Mouse (Mus musculus): ENCODE data around the gene Hps6. TPM values are rescaled to one million over a fixed set of nuclear protein-coding genes. Genes with fewer than 3 reads are reported as not detected.

The Hps6 gene
- polyA plus RNA-seq, 1 experiment from 2014 or later, result 4.1 TPM

GRCm38 (mm10) chr19:45997365-45997764 is 5.9 kb upstream of the Hps6 start:
- ATAC-seq (ENCODE audit: insufficient number of reproducible peaks, insufficient read depth, low FRiP score, low read depth), result 0 out of 2 replicates have a peak, but pooled peaks have one; percentile 9
- Histone ChIP-seq H3K9me3 (ENCODE audit: control insufficient read depth, low read depth, low read length) (no peaks in the 10 kb centered on the region; the same call in 1 of the 2 replicates), H3K4me2 (replicated peaks; ENCODE audit: low read depth, low read length) (peak overlapping the region; percentile 61), H3K27me3 (ENCODE audit: control insufficient read depth, insufficient read depth, low read length) (no peaks in the 10 kb centered on the region), H3K36me3 (ENCODE audit: control insufficient read depth, insufficient read depth, low read length) (no peaks in the 10 kb centered on the region), H3K4me1 (ENCODE audit: control insufficient read depth, insufficient read depth, low read length) (no peaks in the 10 kb centered on the region), H3K27ac (ENCODE audit: low read length) (no peak overlapping the region; the same call in 1 of the 2 replicates), H3K4me3 (ENCODE audit: low read depth, low read length) (peak overlapping the region; percentile 66), H3K9ac (replicated peaks; ENCODE audit: low read depth, low read length) (peak overlapping the region; percentile 82; the same call in 1 of the 2 replicates)
- WGBS, result 58% methylated on average over 5 of the region's 5 CpGs

GRCm38 (mm10) chr19:45997785-45998693 is 5.3 kb upstream of the Hps6 start, which contains the start of gene Armh3:
Gene Armh3, minus strand, starts transcription at chr19:45998488.
- ATAC-seq (ENCODE audit: insufficient number of reproducible peaks, insufficient read depth, low FRiP score, low read depth), result peak; percentile 92
- H3K4me2 ChIP-seq (replicated peaks; ENCODE audit: low read depth, low read length), result peak within 1 kb of the TSS; percentile 61
- no peaks in the 10 kb centered on the region for H3K27me3 ChIP-seq (ENCODE audit: control insufficient read depth, insufficient read depth, low read length)

GRCm38 (mm10) chr19:45998694-45999217 is 4.6 kb upstream of the Hps6 start:
- Histone ChIP-seq H3K9ac (replicated peaks; ENCODE audit: low read depth, low read length) (peak overlapping the region; percentile 19), H3K27ac (ENCODE audit: low read length) (no peak overlapping the region), H3K4me3 (ENCODE audit: low read depth, low read length) (peak overlapping the region; percentile 66), H3K27me3 (ENCODE audit: control insufficient read depth, insufficient read depth, low read length) (no peaks in the 10 kb centered on the region), H3K36me3 (ENCODE audit: control insufficient read depth, insufficient read depth, low read length) (no peaks in the 10 kb centered on the region), H3K9me3 (ENCODE audit: control insufficient read depth, low read depth, low read length) (no peaks in the 10 kb centered on the region; the same call in 1 of the 2 replicates), H3K4me2 (replicated peaks; ENCODE audit: low read depth, low read length) (peak overlapping the region; percentile 50), H3K4me1 (ENCODE audit: control insufficient read depth, insufficient read depth, low read length) (no peaks in the 10 kb centered on the region)
- 7% methylated on average over 8 of the region's 8 CpGs for WGBS
- ATAC-seq (ENCODE audit: insufficient number of reproducible peaks, insufficient read depth, low FRiP score, low read depth), result no peak

More at GRCm38 (mm10) chr19:45997785-45998693, 5.3 kb upstream of the Hps6 start, which contains the start of gene Armh3:
- Histone ChIP-seq H3K9me3 (ENCODE audit: control insufficient read depth, low read depth, low read length) (no peaks in the 10 kb centered on the region; the same call in 1 of the 2 replicates), H3K9ac (replicated peaks; ENCODE audit: low read depth, low read length) (peak within 1 kb of the TSS; percentile 82), H3K4me3 (ENCODE audit: low read depth, low read length) (peak within 1 kb of the TSS; percentile 66), H3K36me3 (ENCODE audit: control insufficient read depth, insufficient read depth, low read length) (no peaks in the 10 kb centered on the region), H3K4me1 (ENCODE audit: control insufficient read depth, insufficient read depth, low read length) (no peaks in the 10 kb centered on the region), H3K27ac (ENCODE audit: low read length) (peak within 1 kb of the TSS; percentile 90)
- under 1% methylated on average over 76 of the region's 76 CpGs for whole genome bisulfite sequencing

GRCm38 (mm10) chr19:45999378-45999777 is 3.9 kb upstream of the Hps6 start:
- H3K9me3 ChIP-seq (ENCODE audit: control insufficient read depth, low read depth, low read length), result no peaks in the 10 kb centered on the region; the same call in 1 of the 2 replicates
- no peaks in the 10 kb centered on the region for H3K36me3 ChIP-seq (ENCODE audit: control insufficient read depth, insufficient read depth, low read length)
- peaks cover 6% of the 10 kb centered on the region; the same call in 1 of the 2 replicates for H3K4me1 ChIP-seq (ENCODE audit: control insufficient read depth, insufficient read depth, low read length)
- H3K4me3 ChIP-seq (ENCODE audit: low read depth, low read length), result no peak overlapping the region
- no peak overlapping the region for H3K27ac ChIP-seq (ENCODE audit: low read length)
- H3K4me2 ChIP-seq (replicated peaks; ENCODE audit: low read depth, low read length), result no peak overlapping the region; the same call in 1 of the 2 replicates
- WGBS, result 44% methylated on average over 1 of the region's 1 CpGs
- H3K27me3 ChIP-seq (ENCODE audit: control insufficient read depth, insufficient read depth, low read length), result no peaks in the 10 kb centered on the region
- no peak for ATAC-seq (ENCODE audit: insufficient number of reproducible peaks, insufficient read depth, low FRiP score, low read depth)
- no peak overlapping the region for H3K9ac ChIP-seq (replicated peaks; ENCODE audit: low read depth, low read length)

- 85% methylated on average over 9 of the region's 9 CpGs for WGBS
Observed at GRCm38 (mm10) chr19:46002279-46002678, 1.0 kb upstream of the Hps6 start.

GRCm38 (mm10) chr19:46004814-46005466 is 1.6 kb downstream of the Hps6 start:
- Histone ChIP-seq H3K4me2 (replicated peaks; ENCODE audit: low read depth, low read length) (no peak overlapping the region), H3K9me3 (ENCODE audit: control insufficient read depth, low read depth, low read length) (no peaks in the 10 kb centered on the region), H3K27ac (ENCODE audit: low read length) (no peak overlapping the region), H3K27me3 (ENCODE audit: control insufficient read depth, insufficient read depth, low read length) (no peaks in the 10 kb centered on the region), H3K4me3 (ENCODE audit: low read depth, low read length) (no peak overlapping the region), H3K4me1 (ENCODE audit: control insufficient read depth, insufficient read depth, low read length) (peaks cover 7% of the 10 kb centered on the region; the same call in 1 of the 2 replicates), H3K36me3 (ENCODE audit: control insufficient read depth, insufficient read depth, low read length) (no peaks in the 10 kb centered on the region; the same call in 1 of the 2 replicates), H3K9ac (replicated peaks; ENCODE audit: low read depth, low read length) (no peak overlapping the region)
- 74% methylated on average over 17 of the region's 17 CpGs for WGBS
- ATAC-seq (ENCODE audit: insufficient number of reproducible peaks, insufficient read depth, low FRiP score, low read depth), result no peak

More at GRCm38 (mm10) chr19:46002279-46002678, 1.0 kb upstream of the Hps6 start:
- Histone ChIP-seq H3K27me3 (ENCODE audit: control insufficient read depth, insufficient read depth, low read length) (no peaks in the 10 kb centered on the region), H3K4me3 (ENCODE audit: low read depth, low read length) (no peak overlapping the region), H3K4me1 (ENCODE audit: control insufficient read depth, insufficient read depth, low read length) (peaks cover 7% of the 10 kb centered on the region; the same call in 1 of the 2 replicates), H3K27ac (ENCODE audit: low read length) (no peak overlapping the region), H3K9ac (replicated peaks; ENCODE audit: low read depth, low read length) (no peak overlapping the region), H3K36me3 (ENCODE audit: control insufficient read depth, insufficient read depth, low read length) (no peaks in the 10 kb centered on the region; the same call in 1 of the 2 replicates), H3K9me3 (ENCODE audit: control insufficient read depth, low read depth, low read length) (no peaks in the 10 kb centered on the region), H3K4me2 (replicated peaks; ENCODE audit: low read depth, low read length) (no peak overlapping the region)
- no peak for ATAC-seq (ENCODE audit: insufficient number of reproducible peaks, insufficient read depth, low FRiP score, low read depth)

- H3K9ac ChIP-seq (replicated peaks; ENCODE audit: low read depth, low read length), result no peak overlapping the region
- no peak for ATAC-seq (ENCODE audit: insufficient number of reproducible peaks, insufficient read depth, low FRiP score, low read depth)
- 88% methylated on average over 7 of the region's 7 CpGs for WGBS
- H3K4me2 ChIP-seq (replicated peaks; ENCODE audit: low read depth, low read length), result no peak overlapping the region
- H3K36me3 ChIP-seq (ENCODE audit: control insufficient read depth, insufficient read depth, low read length), result no peaks in the 10 kb centered on the region; the same call in 1 of the 2 replicates
- no peak overlapping the region for H3K27ac ChIP-seq (ENCODE audit: low read length)
- no peaks in the 10 kb centered on the region for H3K9me3 ChIP-seq (ENCODE audit: control insufficient read depth, low read depth, low read length)
- H3K4me1 ChIP-seq (ENCODE audit: control insufficient read depth, insufficient read depth, low read length), result peaks cover 7% of the 10 kb centered on the region; the same call in 1 of the 2 replicates
- no peak overlapping the region for H3K4me3 ChIP-seq (ENCODE audit: low read depth, low read length)
- no peaks in the 10 kb centered on the region for H3K27me3 ChIP-seq (ENCODE audit: control insufficient read depth, insufficient read depth, low read length)
Observed at GRCm38 (mm10) chr19:46005680-46006079, 2.4 kb downstream of the Hps6 start.
